In the genomic region with DNA sequence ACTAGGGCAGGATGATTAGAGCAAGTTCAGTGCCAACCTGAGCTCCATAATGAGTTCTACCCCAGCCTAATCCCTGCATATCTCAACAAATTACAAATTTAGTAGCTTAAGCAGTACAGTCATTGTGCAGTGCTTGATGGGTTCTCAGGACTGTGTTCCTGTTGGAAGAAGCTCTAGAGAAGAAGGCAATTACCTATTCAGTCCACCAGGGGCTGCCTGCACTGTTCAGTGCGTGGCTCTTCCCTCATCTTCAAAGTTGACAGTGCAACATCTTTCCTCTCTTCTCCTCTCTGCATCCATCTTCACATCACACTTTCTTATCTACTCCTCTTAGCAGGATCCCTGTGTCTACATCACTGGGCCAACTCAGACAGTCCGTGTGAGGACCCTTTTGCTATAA, we compare ENCODE assay signal across 9 mouse cellular contexts.
DNase-seq lines count a peak whose midpoint lies in the region; ATAC-seq lines count a peak whose summit lies in the region.
"Had no signal": no experiment of that assay in that cellular context is flagged by ENCODE, and none has a peak within 500 bp of the region (broad histone marks: within the 10 kb centered on the region; RNA-seq: fewer than 3 reads in every experiment).

No protein-coding gene starts in this region.

- no peak overlapping the region for H3K4me2 ChIP-seq in hindbrain, embryonic 11.5 days (replicated peaks; ENCODE audit: low read depth, low read length)
- no peak overlapping the region for H3K4me2 ChIP-seq in forebrain, embryonic 14.5 days (ENCODE audit: low read length)
- H3K4me2 ChIP-seq: embryonic facial prominence, embryonic 12.5 days had no signal

- no peak overlapping the region for H3K27ac ChIP-seq in hindbrain, embryonic 11.5 days (ENCODE audit: low read depth, low read length)
- no peak overlapping the region for H3K27ac ChIP-seq in hindbrain, embryonic 10.5 days
- no peak overlapping the region for H3K27ac ChIP-seq in forebrain, embryonic 14.5 days (ENCODE audit: low read depth, low read length)
- H3K27ac ChIP-seq: embryonic facial prominence, embryonic 12.5 days had no signal

- no peaks in the 10 kb centered on the region for H3K4me1 ChIP-seq in hindbrain, embryonic 11.5 days (replicated peaks; ENCODE audit: control insufficient read depth, insufficient read depth, low read length)
- no peaks in the 10 kb centered on the region for H3K4me1 ChIP-seq in hindbrain, embryonic 10.5 days (replicated peaks)
- H3K4me1 ChIP-seq in forebrain, embryonic 14.5 days (ENCODE audit: control insufficient read depth, insufficient read depth, low read length), result 0 out of 2 replicates have a peak, but pooled peaks cover 3% of the 10 kb centered on the region

- no peaks in the 10 kb centered on the region for H3K27me3 ChIP-seq in hindbrain, embryonic 11.5 days (ENCODE audit: control insufficient read depth, insufficient read depth, low read length)
- no peaks in the 10 kb centered on the region for H3K27me3 ChIP-seq in hindbrain, embryonic 10.5 days (ENCODE audit: insufficient read depth, poor library complexity, severe bottlenecking)
- no peaks in the 10 kb centered on the region for H3K27me3 ChIP-seq in forebrain, embryonic 14.5 days (replicated peaks; ENCODE audit: control insufficient read depth, insufficient read depth, low read length)
- H3K27me3 ChIP-seq: embryonic facial prominence, embryonic 12.5 days had no signal

- no peaks in the 10 kb centered on the region for H3K9me3 ChIP-seq in hindbrain, embryonic 11.5 days (ENCODE audit: control insufficient read depth, low read length)
- H3K9me3 ChIP-seq in hindbrain, embryonic 10.5 days, result no peaks in the 10 kb centered on the region
- no peaks in the 10 kb centered on the region for H3K9me3 ChIP-seq in forebrain, embryonic 14.5 days (replicated peaks; ENCODE audit: control insufficient read depth, low read length)
- H3K9me3 ChIP-seq: embryonic facial prominence, embryonic 12.5 days had no signal

- H3K36me3 ChIP-seq in hindbrain, embryonic 11.5 days (ENCODE audit: control insufficient read depth, insufficient read depth, low read length), result no peaks in the 10 kb centered on the region
- no peaks in the 10 kb centered on the region for H3K36me3 ChIP-seq in hindbrain, embryonic 10.5 days
- no peaks in the 10 kb centered on the region for H3K36me3 ChIP-seq in forebrain, embryonic 14.5 days (ENCODE audit: control insufficient read depth, insufficient read depth, low read length)
- H3K36me3 ChIP-seq: embryonic facial prominence, embryonic 12.5 days had no signal

- H3K9ac ChIP-seq in hindbrain, embryonic 11.5 days (ENCODE audit: low read depth, low read length), result no peak overlapping the region
- no peak overlapping the region for H3K9ac ChIP-seq in forebrain, embryonic 14.5 days (ENCODE audit: low read length)
- H3K9ac ChIP-seq: embryonic facial prominence, embryonic 12.5 days had no signal

- peak; percentile 66 for ATAC-seq in hindbrain, embryonic 11.5 days (ENCODE audit: low FRiP score)
- ATAC-seq in forebrain, embryonic 14.5 days, result peak; percentile 72
- ATAC-seq in megakaryocyte progenitor cell, adult 5-6 weeks (replicated peaks; ENCODE audit: poor library complexity), result peak; percentile 84

- DNase-seq in hindbrain, embryonic 11.5 days (ENCODE audit: low spot score), result peak; percentile 25
- DNase-seq in hindbrain, embryonic 10.5 days (ENCODE audit: low spot score), result no peak
- peak; percentile 5 for DNase-seq in thymus, postnatal 14 days
- DNase-seq in thymus, adult 18-20 months, result no peak
- peak; percentile 44 for DNase-seq in forebrain, embryonic 14.5 days (ENCODE audit: low spot score)
- DNase-seq in spleen, postnatal 4 days (ENCODE audit: low spot score in 2 of 2), result no peak
- no peak for DNase-seq in adipocyte (ENCODE audit: low spot score)

- 38% methylated on average over 2 of the region's 2 CpGs for WGBS in hindbrain, embryonic 11.5 days
- 41% methylated on average over 2 of the region's 2 CpGs for WGBS in hindbrain, embryonic 10.5 days
- WGBS in forebrain, embryonic 14.5 days, result 10% methylated on average over 2 of the region's 2 CpGs

- no peak overlapping the region for H3K4me3 ChIP-seq in hindbrain, embryonic 11.5 days (ENCODE audit: low read depth, low read length)
- H3K4me3 ChIP-seq in hindbrain, embryonic 10.5 days, result no peak overlapping the region
- H3K4me3 ChIP-seq in forebrain, embryonic 14.5 days (ENCODE audit: low read depth, low read length), result no peak overlapping the region
- H3K4me3 ChIP-seq: embryonic facial prominence, embryonic 12.5 days had no signal

Comparison
In these comparisons a context has a peak if more than half of its experiments do, and no peak if none do; other contexts are left out.
1. DNase-seq: peak in hindbrain, embryonic 11.5 days (single experiment), thymus, postnatal 14 days (single experiment) and forebrain, embryonic 14.5 days (single experiment); none in hindbrain, embryonic 10.5 days (single experiment), thymus, adult 18-20 months (0 of 2), spleen, postnatal 4 days (0 of 2) and adipocyte (single experiment).
2. Peak in every context shown above with its lines, with median percentiles within 50 percentile points of each other: ATAC-seq.